Mouse (Mus musculus) stomach, embryonic 16.5 days (tissue): Measurements from ENCODE around the gene Pex6. TPM values are rescaled to one million over a fixed set of nuclear protein-coding genes. Genes with fewer than 3 reads are reported as not detected.

Source experiments
- ATAC-seq: fragments of 200-750 bp; cut with Nextera tagmentation; 2 replicates; pipeline ENCODE4 v1.8.0; 2017; ENCODE audit warnings: moderate number of reproducible peaks, moderate TSS enrichment; ENCODE audit not compliant: insufficient read depth, low FRiP score
- H3K27ac ChIP-seq: fragments of 300-500 bp; sonication (generic); 2 replicates; pipeline ENCODE4 v1.5.1; 2014; ENCODE audit warnings: low read length
- H3K27me3 ChIP-seq: fragments of 300-500 bp; sonication (generic); 2 replicates; pipeline ENCODE4 v1.6.1; 2014; ENCODE audit warnings: low read length, control low read depth, mixed read lengths; ENCODE audit not compliant: control insufficient read depth, insufficient read depth
- H3K36me3 ChIP-seq: fragments of 300-500 bp; sonication (generic); 2 replicates; pipeline ENCODE4 v1.6.1; 2014; ENCODE audit warnings: low read length; ENCODE audit not compliant: control insufficient read depth, insufficient read depth
- H3K4me1 ChIP-seq: fragments of 300-500 bp; sonication (generic); 2 replicates; pipeline ENCODE4 v1.6.1; 2014; ENCODE audit warnings: low read length, control low read depth, mixed read lengths; ENCODE audit not compliant: control insufficient read depth, insufficient read depth
- H3K4me2 ChIP-seq: fragments of 300-500 bp; sonication (generic); 2 replicates; pipeline ENCODE4 v1.6.1; 2014; ENCODE audit warnings: low read depth, low read length, mixed read lengths
- H3K4me3 ChIP-seq: fragments of 300-500 bp; sonication (generic); replicated peaks from 2 replicates; pipeline ENCODE4 v1.5.1; 2014; ENCODE audit warnings: mild to moderate bottlenecking, low read length
- H3K9ac ChIP-seq: fragments of 300-500 bp; sonication (generic); 2 replicates; pipeline ENCODE4 v1.6.1; 2014; ENCODE audit warnings: low read length
- H3K9me3 ChIP-seq: fragments of 300-500 bp; sonication (generic); replicated peaks from 2 replicates; pipeline ENCODE4 v1.6.1; 2016; ENCODE audit warnings: low read length, control low read depth; ENCODE audit not compliant: control insufficient read depth
- WGBS: fragments of 180-500 bp; shearing (Covaris S2); extraction: QIAGEN DNeasy Blood & Tissue Kit; methylation state at CpG from one replicate; pipeline ENCODE4 v1.1.7; 2014; 5-methylcytosine and 5-hydroxymethylcytosine counted together
- polyA plus RNA-seq: library from polyadenylated mRNA; unstranded; fragments of >200 nt; fragmentation: Nextera tagmentation; extraction: Ambion mirVana; gene quantifications from 2 replicates; pipeline ENCODE4 v1.2.1, GENCODE M21; 2015

Pex6 gene
- polyA plus RNA-seq, 1 experiment from 2014 or later, result 15.0 TPM

GRCm38 (mm10) chr17:46704887-46705835 is 6.1 kb upstream of the Pex6 start, which contains the start of gene Ppp2r5d:
Gene Ppp2r5d (minus strand): TSS chr17:46705111.
- H3K9ac ChIP-seq, result peak within 1 kb of the TSS; percentile 90
- H3K27me3 ChIP-seq, result no peaks in the 10 kb centered on the region
- peak within 1 kb of the TSS; percentile 95 for H3K4me2 ChIP-seq
- WGBS, result under 1% methylated on average over 48 of the region's 48 CpGs
- peaks cover 37% of the 10 kb centered on the region for H3K4me1 ChIP-seq
- ATAC-seq, result peak; percentile 95
- H3K27ac ChIP-seq, result peak within 1 kb of the TSS; percentile 96
- no peaks in the 10 kb centered on the region for H3K36me3 ChIP-seq
- no peaks in the 10 kb centered on the region for H3K9me3 ChIP-seq
- peak within 1 kb of the TSS; percentile 86 for H3K4me3 ChIP-seq

GRCm38 (mm10) chr17:46706375-46707089 is 4.7 kb upstream of the Pex6 start:
- Histone ChIP-seq H3K36me3 (no peaks in the 10 kb centered on the region), H3K27ac (no peak overlapping the region), H3K4me2 (no peak overlapping the region), H3K9ac (no peak overlapping the region), H3K4me1 (peaks cover 29% of the 10 kb centered on the region), H3K9me3 (no peaks in the 10 kb centered on the region), H3K27me3 (no peaks in the 10 kb centered on the region), H3K4me3 (no peak overlapping the region)
- no peak for ATAC-seq
- 90% methylated on average over 14 of the region's 14 CpGs for WGBS

- H3K27ac ChIP-seq, result peak overlapping the region; percentile 72; the same call in 1 of the 2 replicates
- 0 out of 2 replicates have a peak, but pooled peaks cover 8% of the 10 kb centered on the region for H3K36me3 ChIP-seq
- ATAC-seq, result peak; percentile 61; the same call in 1 of the 2 replicates
- H3K4me2 ChIP-seq, result peak overlapping the region; percentile 98
- no peaks in the 10 kb centered on the region for H3K9me3 ChIP-seq
- H3K4me3 ChIP-seq, result peak overlapping the region; percentile 94
- H3K27me3 ChIP-seq, result no peaks in the 10 kb centered on the region
- H3K4me1 ChIP-seq, result peaks cover 8% of the 10 kb centered on the region
- peak overlapping the region; percentile 95 for H3K9ac ChIP-seq
- under 1% methylated on average over 76 of the region's 76 CpGs for WGBS
Observed at GRCm38 (mm10) chr17:46711612-46712271, 479 bp downstream of the Pex6 start.

GRCm38 (mm10) chr17:46712442-46712841 is 1.2 kb downstream of the Pex6 start:
- ATAC-seq, result no peak
- Histone ChIP-seq H3K36me3 (0 out of 2 replicates have a peak, but pooled peaks cover 8% of the 10 kb centered on the region), H3K4me2 (peak overlapping the region; percentile 98), H3K9ac (peak overlapping the region; percentile 95), H3K9me3 (no peaks in the 10 kb centered on the region), H3K27ac (no peak overlapping the region), H3K4me1 (peaks cover 8% of the 10 kb centered on the region), H3K27me3 (no peaks in the 10 kb centered on the region), H3K4me3 (peak overlapping the region; percentile 94)
- 56% methylated on average over 7 of the region's 7 CpGs for WGBS

GRCm38 (mm10) chr17:46713849-46714248 is 2.6 kb downstream of the Pex6 start:
- Histone ChIP-seq H3K4me1 (peaks cover 8% of the 10 kb centered on the region), H3K4me3 (no peak overlapping the region), H3K9me3 (no peaks in the 10 kb centered on the region), H3K9ac (no peak overlapping the region), H3K27ac (no peak overlapping the region), H3K36me3 (0 out of 2 replicates have a peak, but pooled peaks cover 8% of the 10 kb centered on the region), H3K4me2 (no peak overlapping the region), H3K27me3 (no peaks in the 10 kb centered on the region)
- 85% methylated on average over 9 of the region's 9 CpGs for WGBS
- no peak for ATAC-seq

- no peak for ATAC-seq
Observed at GRCm38 (mm10) chr17:46714756-46715481, 3.7 kb downstream of the Pex6 start.

GRCm38 (mm10) chr17:46721077-46721476 is 9.8 kb downstream of the Pex6 start:
- ATAC-seq, result no peak
- H3K4me2 ChIP-seq, result no peak overlapping the region
- no peaks in the 10 kb centered on the region for H3K4me1 ChIP-seq
- 87% methylated on average over 7 of the region's 7 CpGs for WGBS
- peaks cover 4% of the 10 kb centered on the region; the same call in 1 of the 2 replicates for H3K36me3 ChIP-seq
- H3K4me3 ChIP-seq, result no peak overlapping the region
- H3K9ac ChIP-seq, result no peak overlapping the region
- no peak overlapping the region for H3K27ac ChIP-seq
- no peaks in the 10 kb centered on the region for H3K27me3 ChIP-seq
- no peaks in the 10 kb centered on the region for H3K9me3 ChIP-seq

More at GRCm38 (mm10) chr17:46714756-46715481, 3.7 kb downstream of the Pex6 start:
- Histone ChIP-seq H3K9me3 (no peaks in the 10 kb centered on the region), H3K4me3 (no peak overlapping the region), H3K27me3 (no peaks in the 10 kb centered on the region), H3K4me1 (peaks cover 8% of the 10 kb centered on the region), H3K4me2 (no peak overlapping the region), H3K27ac (no peak overlapping the region), H3K36me3 (0 out of 2 replicates have a peak, but pooled peaks cover 8% of the 10 kb centered on the region), H3K9ac (no peak overlapping the region)
- 92% methylated on average over 11 of the region's 11 CpGs for WGBS

GRCm38 (mm10) chr17:46724477-46725084 is 13.3 kb downstream of the Pex6 start:
- H3K9me3 ChIP-seq, result no peaks in the 10 kb centered on the region
- no peak overlapping the region for H3K27ac ChIP-seq
- H3K27me3 ChIP-seq, result no peaks in the 10 kb centered on the region
- no peak for ATAC-seq
- H3K36me3 ChIP-seq, result peaks cover 4% of the 10 kb centered on the region; the same call in 1 of the 2 replicates
- WGBS, result 76% methylated on average over 20 of the region's 20 CpGs
- H3K9ac ChIP-seq, result no peak overlapping the region
- H3K4me3 ChIP-seq, result no peak overlapping the region
- H3K4me1 ChIP-seq, result no peaks in the 10 kb centered on the region
- no peak overlapping the region for H3K4me2 ChIP-seq
